15 mouse cellular contexts compared by ENCODE assay signal in the genomic region with DNA sequence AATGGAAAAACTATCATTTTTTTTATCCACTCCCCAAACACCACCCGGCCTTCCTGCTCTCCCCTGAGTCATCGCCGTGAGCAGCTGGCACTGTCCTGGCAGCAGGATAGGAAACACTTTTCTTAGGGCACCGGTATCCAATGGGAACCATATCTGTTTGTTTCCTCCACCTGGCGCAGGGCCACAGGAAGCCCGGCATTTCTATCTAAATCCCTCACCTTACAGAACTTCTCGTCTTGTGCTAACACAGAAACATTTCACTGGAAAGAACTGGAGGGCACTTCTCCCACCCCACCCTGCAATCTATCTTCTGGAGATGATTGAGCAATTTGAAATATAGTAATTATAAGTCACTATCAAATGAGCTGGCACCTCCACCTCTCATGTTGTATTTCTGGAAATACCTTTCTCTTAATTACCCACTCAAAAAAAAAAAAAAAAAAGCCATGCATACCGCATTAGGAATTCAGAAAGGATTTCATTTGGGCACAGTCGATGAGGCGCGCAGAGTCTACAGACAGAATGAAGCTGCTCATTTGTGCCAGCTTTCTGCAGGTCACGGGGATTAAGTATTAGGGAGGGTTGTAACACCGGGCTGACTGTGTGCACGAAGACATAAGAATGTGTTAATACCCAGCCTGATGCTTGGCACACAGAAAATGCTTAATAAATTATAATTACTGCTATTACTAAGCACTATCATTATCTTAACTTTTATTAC. TPM values are rescaled to one million over a fixed set of nuclear protein-coding genes. Genes with fewer than 3 reads are reported as not detected.
DNase-seq lines count a peak whose midpoint lies in the region; ATAC-seq and TF ChIP-seq lines count a peak whose summit lies in the region.
"Had no signal": no experiment of that assay in that cellular context is flagged by ENCODE, and none has a peak within 500 bp of the region (broad histone marks: within the 10 kb centered on the region; RNA-seq: fewer than 3 reads in every experiment).

No protein-coding gene starts in this region.

- peak; percentile 37 for ATAC-seq in Patski
- ATAC-seq: activated CD4-positive, CD25-positive, alpha-beta regulatory T cell, adult 4 months had no signal

- H3K27me3 ChIP-seq in heart, adult 2 months (ENCODE audit: control insufficient read depth, insufficient read depth, low read length), result no peaks in the 10 kb centered on the region
- H3K27me3 ChIP-seq in Patski, result no peaks in the 10 kb centered on the region
- H3K27me3 ChIP-seq: limb, embryonic 13.5 days had no signal

- peaks cover 7% of the 10 kb centered on the region for H3K4me1 ChIP-seq in heart, adult 2 months (ENCODE audit: control insufficient read depth, insufficient read depth, low read length)

- intact Hi-C loops in heart, adult 2 months (cut with DNase I), result no loop called here
- intact Hi-C loops in heart, postnatal 10 days (cut with DNase I), result no loop called here
- intact Hi-C loops in left cerebral cortex, postnatal 10 days (cut with DNase I), result no loop called here

- no peaks in the 10 kb centered on the region for H3K36me3 ChIP-seq in heart, adult 2 months (ENCODE audit: control insufficient read depth, insufficient read depth, low read length)
- H3K36me3 ChIP-seq: hindbrain, embryonic 15.5 days; limb, embryonic 13.5 days had no signal

- H3K27ac ChIP-seq in heart, adult 2 months, result peak overlapping the region; percentile 16; the same call in 1 of the 2 replicates
- H3K27ac ChIP-seq: hindbrain, embryonic 15.5 days; limb, embryonic 13.5 days; macrophage had no signal

- TF ChIP-seq POLR2A in heart, adult 2 months (IDR thresholded peaks at IDR 0.05; ENCODE audit: insufficient read depth, low read depth, low read length), result no peak

- POLR2A ChIA-PET in Patski (lab: Charles Lee), result interaction anchor here (0.7 to 1.4 kb wide), 4 partner anchors 8 to 169 kb away, joined by 3 to 5 read pairs (median 4); no protein-coding TSS in a partner anchor

- CTCF ChIA-PET in Patski (lab: Charles Lee), result interaction anchor here (1.6 to 2.4 kb wide), 2 partner anchors 11 to 24 kb away, joined by 3 to 9 read pairs; no protein-coding TSS in a partner anchor

- TF ChIP-seq CTCF in heart, adult 2 months (IDR thresholded peaks at IDR 0.05), result no peak
- no peak for TF ChIP-seq CTCF in Patski (IDR thresholded peaks at IDR 0.05)

- in situ Hi-C loops in Patski (cut with MboI; ENCODE audit: low pct_unique_long_range_greater_than_20kb), result no loop called here

- DNase-seq in heart, adult 2 months, result peak; percentile 57 to 61
- no peak for DNase-seq in heart, adult 8-10 months (ENCODE audit: low spot score)
- DNase-seq in Patski (ENCODE audit: low read depth, low spot score), result peak; percentile 75
- DNase-seq in heart, postnatal 10 days, result peak; percentile 71 to 73
- DNase-seq in lung, postnatal 4 days, result peak; percentile 32 to 64
- DNase-seq in testis, postnatal 10 days (ENCODE audit: low spot score), result no peak
- DNase-seq in left cerebral cortex, postnatal 10 days (ENCODE audit: extremely low spot score in 1 of 2, low spot score in 2 of 2), result no peak
- DNase-seq: cerebellum, postnatal 36 days; kidney, adult 9 months; right cerebral cortex, postnatal 25 days had no signal

- no peak for TF ChIP-seq EP300 in heart, adult 2 months (IDR thresholded peaks at IDR 0.05; ENCODE audit: insufficient read depth, low read depth, low read length)

- H3K79me2 ChIP-seq in heart, adult 2 months (replicated peaks; ENCODE audit: control insufficient read depth, insufficient read depth, low read length), result no peaks in the 10 kb centered on the region

- 39% methylated on average over 14 of the region's 14 CpGs for WGBS in heart, adult 2 months

- H3K4me3 ChIP-seq in heart, adult 2 months, result no peak overlapping the region
- H3K4me3 ChIP-seq: hindbrain, embryonic 15.5 days; limb, embryonic 13.5 days had no signal

- H3K9ac ChIP-seq in heart, adult 2 months (ENCODE audit: low read depth, low read length), result no peak overlapping the region
- H3K9ac ChIP-seq: hindbrain, embryonic 15.5 days; limb, embryonic 13.5 days had no signal

RNA-seq across cellular contexts. Expression of a gene that starts 7.4 kb away (rescaled TPM):
- total RNA-seq in heart, adult 2 months (2021), result 10 to 100 TPM; 49.9 to 72.1 TPM
- polyA plus RNA-seq in heart, adult 2 months (2012; rRNA removed), result 39.7 and 45.0 TPM in 2 replicates
- 10 to 100 TPM; 53.0 to 86.1 (median 71.0) TPM for total RNA-seq in heart, adult 8-10 months (2022)
- polyA plus RNA-seq in Patski (2021), result 1,216 TPM
- total RNA-seq in heart, postnatal 10 days (2021), result 10 to 100 TPM; 39.4 to 45.3 TPM
- 1 to 10 TPM; 4.6 to 8.1 TPM for total RNA-seq in left cerebral cortex, postnatal 10 days (2021)
- total RNA-seq: monocyte, adult 5-6 weeks had no signal
- polyA plus RNA-seq: activated CD4-positive, CD25-positive, alpha-beta regulatory T cell, adult 4 months had no signal

Comparison
In these comparisons a context has a peak if more than half of its experiments do, and no peak if none do; other contexts are left out.
1. DNase-seq: peak in heart, adult 2 months (2 of 2), Patski (single experiment), heart, postnatal 10 days (2 of 2) and lung, postnatal 4 days (2 of 2); none in heart, adult 8-10 months (single experiment), testis, postnatal 10 days (single experiment) and left cerebral cortex, postnatal 10 days (0 of 2).
2. RNA of a gene that starts 7.4 kb away (total RNA-seq): 53.0 to 86.1 TPM in heart, adult 8-10 months, 49.9 to 72.1 TPM in heart, adult 2 months and 39.4 to 45.3 TPM in heart, postnatal 10 days; 4.6 to 8.1 TPM in left cerebral cortex, postnatal 10 days; every median in the first group is over 4 times any median in the second.